Mouse (Mus musculus) myocyte (in vitro differentiated cells): ENCODE data around the gene Ak8. TPM values are rescaled to one million over a fixed set of nuclear protein-coding genes. Genes with fewer than 3 reads are reported as not detected.

Experiments
- H3K27me3 ChIP-seq: one replicate; pipeline ENCODE4 v1.6.1; 2011; ENCODE audit not compliant: control insufficient read depth, insufficient read depth, insufficient read length
- H3K36me3 ChIP-seq: one replicate; pipeline ENCODE4 v1.6.1; 2011; ENCODE audit not compliant: control insufficient read depth, insufficient read depth
- H3K4me2 ChIP-seq: one replicate; pipeline ENCODE4 v1.6.1; 2011; ENCODE audit warnings: low read depth, control low read depth
- H3K4me3 ChIP-seq: one replicate; pipeline ENCODE4 v1.5.1; 2011; ENCODE audit warnings: mild to moderate bottlenecking, control low read depth, moderate library complexity
- H3K79me2 ChIP-seq: one replicate; pipeline ENCODE4 v1.6.1; 2011; ENCODE audit not compliant: control insufficient read depth, insufficient read depth
- H3ac ChIP-seq: one replicate; pipeline ENCODE4 v1.6.1; 2011; ENCODE audit not compliant: control insufficient read depth, insufficient read length
- CEBPB ChIP-seq: IDR thresholded peaks from 2 replicates; pipeline ENCODE4 v1.6.1; 2011; ENCODE audit warnings: mild to moderate bottlenecking, moderate library complexity; ENCODE audit not compliant: poor library complexity, insufficient read depth, severe bottlenecking
- E2F4 ChIP-seq: IDR thresholded peaks from one replicate; pipeline ENCODE4 v1.6.1; 2011; ENCODE audit warnings: mild to moderate bottlenecking, control low read depth, moderate library complexity; ENCODE audit not compliant: insufficient read depth
- MAX ChIP-seq: IDR thresholded peaks from one replicate; pipeline ENCODE4 v1.6.1; 2011; ENCODE audit warnings: low read depth, mild to moderate bottlenecking, control low read depth
- MYOD1 ChIP-seq, 3 experiments: IDR thresholded peaks; one replicate each; pipeline ENCODE4 v1.6.1; 2011; ENCODE audit warnings: control low read depth in 2 of 3, low read depth in 2 of 3, mild to moderate bottlenecking in 2 of 3, moderate library complexity in 1 of 3; ENCODE audit not compliant: insufficient read length in 2 of 3, control insufficient read depth in 1 of 3
- MYOG ChIP-seq, 3 experiments: IDR thresholded peaks; one replicate each; pipeline ENCODE4 v1.6.1; 2011; ENCODE audit warnings: control low read depth in 2 of 3, low read depth in 2 of 3, mild to moderate bottlenecking in 2 of 3; ENCODE audit not compliant: insufficient read length in 2 of 3, control insufficient read depth in 1 of 3, insufficient read depth in 1 of 3
- POLR2A ChIP-seq: IDR thresholded peaks from one replicate; pipeline ENCODE4 v1.6.1; 2011; ENCODE audit warnings: low read depth, mild to moderate bottlenecking, control low read depth, moderate library complexity; ENCODE audit not compliant: insufficient read length
- POLR2AphosphoS2 ChIP-seq: IDR thresholded peaks from one replicate; pipeline ENCODE4 v1.6.1; 2011; ENCODE audit warnings: low read depth, control low read depth; ENCODE audit not compliant: insufficient read length
- REST ChIP-seq: IDR thresholded peaks from one replicate; pipeline ENCODE4 v1.6.1; 2011; ENCODE audit warnings: mild to moderate bottlenecking, control low read depth, moderate library complexity; ENCODE audit not compliant: insufficient read depth, insufficient read length
- SRF ChIP-seq: IDR thresholded peaks from one replicate; pipeline ENCODE4 v1.6.1; 2011; ENCODE audit warnings: low read depth; ENCODE audit not compliant: control insufficient read depth, insufficient read length
- TCF12 ChIP-seq: IDR thresholded peaks from one replicate; pipeline ENCODE4 v1.6.1; 2011; ENCODE audit warnings: mild to moderate bottlenecking, control low read depth; ENCODE audit not compliant: poor library complexity, insufficient read depth, severe bottlenecking
- TCF3 ChIP-seq: IDR thresholded peaks from one replicate; pipeline ENCODE4 v1.6.1; 2011; ENCODE audit warnings: low read depth, control low read depth; ENCODE audit not compliant: insufficient read length
- USF1 ChIP-seq: IDR thresholded peaks from one replicate; pipeline ENCODE4 v1.6.1; 2011; ENCODE audit warnings: low read depth, mild to moderate bottlenecking, control low read depth, moderate library complexity
- polyA plus RNA-seq: library from polyadenylated mRNA; unstranded; fragments of >200 nt; fragmentation: generic; extraction: Trizol; gene quantifications from one replicate; pipeline ENCODE4 v1.2.1, GENCODE M21; 2012; ENCODE audit warnings: missing spikeins

Ak8 gene
- polyA plus RNA-seq, 1 experiment: 0.59 TPM

GRCm38 (mm10) chr2:28756201-28756600 is 56.2 kb downstream of the Ak8 start:
- Histone ChIP-seq H3K4me2 (no peak overlapping the region), H3K36me3 (no peaks in the 10 kb centered on the region), H3K4me3 (no peak overlapping the region), H3K27me3 (peaks cover 58% of the 10 kb centered on the region), H3ac (no peak overlapping the region), H3K79me2 (no peaks in the 10 kb centered on the region)
- TF ChIP-seq MAX (no peak), CEBPB (no peak), MYOD1 (IDR thresholded peaks at IDR 0.05; ENCODE audit: control insufficient read depth in 1 of 3, insufficient read length in 2 of 3, low read depth in 2 of 3) (no peak), TCF12 (no peak), POLR2AphosphoS2 (no peak), SRF (no peak), POLR2A (no peak), USF1 (no peak), MYOG (IDR thresholded peaks at IDR 0.05; ENCODE audit: control insufficient read depth in 1 of 3, insufficient read depth in 1 of 3, insufficient read length in 2 of 3, low read depth in 2 of 3) (no peak), E2F4 (no peak), REST (no peak), TCF3 (no peak)

- no peak for TF ChIP-seq SRF
- TF ChIP-seq CEBPB: no peak
- TF ChIP-seq MAX: no peak
- no peak for TF ChIP-seq MYOG (IDR thresholded peaks at IDR 0.05; ENCODE audit: control insufficient read depth in 1 of 3, insufficient read depth in 1 of 3, insufficient read length in 2 of 3, low read depth in 2 of 3)
- no peak for TF ChIP-seq TCF3
- no peak for TF ChIP-seq TCF12
- no peak for TF ChIP-seq MYOD1 (IDR thresholded peaks at IDR 0.05; ENCODE audit: control insufficient read depth in 1 of 3, insufficient read length in 2 of 3, low read depth in 2 of 3)
- no peak for TF ChIP-seq USF1
- no peak for TF ChIP-seq REST
- Histone ChIP-seq H3K79me2 (no peaks in the 10 kb centered on the region), H3K4me3 (no peak overlapping the region), H3ac (no peak overlapping the region), H3K27me3 (peaks cover 49% of the 10 kb centered on the region), H3K36me3 (no peaks in the 10 kb centered on the region), H3K4me2 (no peak overlapping the region)
Measured at GRCm38 (mm10) chr2:28759441-28759840, 59.5 kb downstream of the Ak8 start.

DNA sequence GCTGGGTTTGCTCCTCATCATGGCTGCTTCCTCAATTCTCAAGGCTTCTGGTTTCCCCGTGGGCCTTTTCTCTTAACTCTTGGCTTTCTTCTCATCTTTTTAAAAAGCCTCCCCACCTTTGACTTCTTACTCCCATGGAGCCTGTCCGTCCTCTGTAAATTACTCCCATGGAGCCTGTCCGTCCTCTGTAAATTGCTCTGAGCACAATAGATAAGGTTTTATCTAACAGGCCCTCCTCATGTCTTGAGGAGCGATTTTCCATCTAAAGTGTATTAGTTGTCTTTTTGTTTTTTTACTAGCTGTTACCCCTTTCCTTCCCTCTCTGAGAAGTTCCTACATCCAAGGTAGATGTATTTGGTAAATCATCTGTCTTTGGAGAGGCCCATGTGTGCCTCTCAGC is 66.6 kb downstream of the Ak8 start:
- Histone ChIP-seq H3K36me3 (no peaks in the 10 kb centered on the region), H3K4me3 (no peak overlapping the region), H3ac (no peak overlapping the region), H3K79me2 (no peaks in the 10 kb centered on the region), H3K4me2 (no peak overlapping the region), H3K27me3 (peaks cover 71% of the 10 kb centered on the region)
- TF ChIP-seq REST: no peak

GRCm38 (mm10) chr2:28767041-28767440 is 67.1 kb downstream of the Ak8 start:
- TF ChIP-seq E2F4 (no peak), USF1 (peak; percentile 54)
- H3K4me3 ChIP-seq: no peak overlapping the region
- H3ac ChIP-seq: no peak overlapping the region
- H3K36me3 ChIP-seq: no peaks in the 10 kb centered on the region
- no peak overlapping the region for H3K4me2 ChIP-seq
- peaks cover 72% of the 10 kb centered on the region for H3K27me3 ChIP-seq
- no peaks in the 10 kb centered on the region for H3K79me2 ChIP-seq

GRCm38 (mm10) chr2:28770697-28771096 is 70.7 kb downstream of the Ak8 start:
- Histone ChIP-seq H3K27me3 (peaks cover 79% of the 10 kb centered on the region), H3K4me2 (no peak overlapping the region), H3K4me3 (no peak overlapping the region), H3K79me2 (no peaks in the 10 kb centered on the region), H3K36me3 (no peaks in the 10 kb centered on the region), H3ac (no peak overlapping the region)
- TF ChIP-seq CEBPB: no peak
- no peak for TF ChIP-seq TCF3
- TF ChIP-seq POLR2A: no peak
- no peak for TF ChIP-seq E2F4
- no peak for TF ChIP-seq MYOD1 (IDR thresholded peaks at IDR 0.05; ENCODE audit: control insufficient read depth in 1 of 3, insufficient read length in 2 of 3, low read depth in 2 of 3)
- TF ChIP-seq MAX: no peak

DNA sequence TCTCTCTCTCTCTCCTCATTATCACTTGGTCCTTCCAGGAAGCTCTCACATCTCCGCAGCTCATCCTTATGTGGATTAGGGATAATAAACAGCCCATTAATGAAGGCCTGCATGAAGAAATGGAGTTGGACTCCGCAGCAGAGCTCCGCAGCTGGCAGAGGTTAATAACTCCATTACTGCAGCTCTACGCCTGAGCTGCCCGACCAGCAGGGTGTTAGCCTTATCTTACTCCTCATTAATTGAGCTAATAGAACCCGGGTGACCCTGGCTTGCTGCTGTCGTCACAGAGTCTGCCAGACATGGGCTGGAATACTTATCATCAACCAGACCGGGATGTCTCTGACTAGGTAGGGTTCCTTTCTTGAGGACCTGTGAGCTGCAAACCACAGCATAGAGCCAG is 74.1 kb downstream of the Ak8 start:
- Histone ChIP-seq H3ac (no peak overlapping the region), H3K27me3 (peaks cover 80% of the 10 kb centered on the region), H3K36me3 (no peaks in the 10 kb centered on the region), H3K79me2 (no peaks in the 10 kb centered on the region), H3K4me3 (no peak overlapping the region), H3K4me2 (no peak overlapping the region)
- TF ChIP-seq MYOD1 (IDR thresholded peaks at IDR 0.05; ENCODE audit: control insufficient read depth in 1 of 3, insufficient read length in 2 of 3, low read depth in 2 of 3) (no peak), TCF12 (no peak), MYOG (IDR thresholded peaks at IDR 0.05; ENCODE audit: control insufficient read depth in 1 of 3, insufficient read depth in 1 of 3, insufficient read length in 2 of 3, low read depth in 2 of 3) (no peak), REST (no peak), POLR2A (no peak), TCF3 (no peak), SRF (no peak), POLR2AphosphoS2 (no peak), MAX (no peak), E2F4 (no peak), USF1 (no peak)
